Mouse (Mus musculus): Measurements from ENCODE around the gene Cd5.

Cd5 gene

GRCm38 (mm10) chr19:10738811-10739210, at the start of gene Cd5:
Cd5 (minus strand) TSS chr19:10739002.
- DNase-seq (ENCODE audit: low spot score), result no peak

DNA sequence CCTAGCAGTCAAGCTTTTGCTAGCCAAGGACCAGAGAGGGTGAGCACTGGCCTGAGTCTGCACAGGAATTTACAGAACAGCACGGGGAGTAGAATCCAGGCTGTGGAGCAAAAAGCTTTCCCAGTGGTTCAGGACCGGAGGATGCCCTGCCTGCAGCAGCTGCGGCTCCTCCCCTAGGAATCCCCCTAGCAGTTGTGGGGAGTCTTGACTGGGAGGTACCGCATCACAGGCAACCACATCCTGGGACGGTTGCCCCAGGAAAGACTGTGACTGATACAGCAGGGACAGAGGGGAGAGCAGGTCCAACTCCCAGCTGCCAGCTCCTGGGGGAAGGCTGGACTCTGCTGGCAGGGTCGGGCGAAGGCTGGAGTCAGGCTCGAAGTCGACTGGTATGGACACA, 49.4 kb upstream of the Cd5 start:
- no peak for DNase-seq (ENCODE audit: low spot score)

GRCm38 (mm10) chr19:10787406-10787805, 48.6 kb upstream of the Cd5 start:
- no peak for DNase-seq (ENCODE audit: low spot score)

DNA sequence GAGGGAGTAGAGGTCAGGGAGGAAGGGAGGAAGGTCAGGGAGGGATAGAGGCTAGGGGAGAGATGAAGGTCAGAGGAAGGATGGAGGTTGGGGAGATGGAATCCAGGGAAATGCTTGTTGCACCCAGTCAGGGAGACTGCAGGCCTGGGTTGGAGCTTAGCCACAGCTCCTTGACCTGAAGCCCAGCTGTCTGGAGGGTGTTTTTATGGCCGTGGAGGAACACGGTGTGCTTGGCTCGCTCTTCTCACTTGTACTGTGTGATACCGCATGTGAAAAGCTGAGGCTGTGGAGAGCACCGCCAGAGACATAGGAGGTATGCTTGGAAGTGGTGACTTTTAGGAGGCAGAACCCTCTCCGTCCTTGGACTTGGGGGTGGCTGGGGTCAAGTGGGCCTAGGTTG, 48.0 kb upstream of the Cd5 start:
- DNase-seq (ENCODE audit: low spot score), result no peak

DNA sequence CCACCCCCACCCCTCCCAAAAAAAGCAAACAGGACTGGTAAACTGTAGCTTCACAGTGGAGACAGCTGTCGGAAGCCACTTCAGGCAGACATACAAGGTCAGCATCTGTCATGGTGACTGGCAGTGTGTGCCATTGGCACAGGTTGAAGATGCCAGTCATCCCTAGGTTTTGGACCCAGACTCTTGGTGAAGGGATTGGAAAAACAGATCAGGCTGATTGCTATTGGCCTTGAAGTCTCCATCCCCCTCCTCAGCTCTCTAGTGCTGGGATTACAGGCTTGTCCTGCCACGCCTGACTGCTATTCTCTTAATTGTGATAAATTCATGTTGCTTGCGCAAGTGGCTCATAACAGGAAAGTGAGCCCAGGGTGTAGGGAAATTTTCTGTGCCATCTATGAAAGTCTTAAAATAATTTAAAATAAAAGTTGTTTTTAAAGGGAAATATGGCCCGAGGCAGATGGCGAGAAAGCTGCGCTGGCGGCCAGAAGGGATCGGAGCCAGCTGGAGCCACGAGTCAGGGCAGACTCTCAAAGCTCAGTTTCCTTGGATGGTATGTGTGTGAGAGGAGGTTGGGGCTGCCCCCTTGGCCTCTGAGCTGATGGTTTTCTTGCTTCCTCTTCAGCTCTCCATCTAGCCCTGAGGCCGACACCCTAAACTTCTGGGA, 46.1 kb upstream of the Cd5 start:
- DNase-seq (ENCODE audit: low spot score), result no peak

DNA sequence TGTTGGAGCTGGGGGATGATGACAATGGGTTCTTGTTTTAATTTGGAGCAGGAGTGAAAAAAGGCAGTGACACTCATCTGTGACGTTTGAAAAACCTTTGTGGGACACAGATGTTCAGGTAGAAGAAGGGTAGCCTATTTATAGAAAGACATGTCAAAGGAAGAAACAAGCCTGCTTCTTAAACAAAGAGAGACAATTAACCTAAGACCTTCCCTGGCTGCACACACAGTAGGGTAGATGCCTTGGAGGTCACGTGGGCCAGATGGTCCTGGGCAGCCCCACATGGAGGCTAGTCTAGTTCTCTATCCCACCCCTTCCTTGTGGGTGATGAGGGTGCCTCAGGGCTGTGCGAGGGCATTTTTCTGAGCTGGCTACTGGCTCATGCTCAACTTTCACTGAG, 45.3 kb upstream of the Cd5 start:
- DNase-seq (ENCODE audit: low spot score), result no peak

GRCm38 (mm10) chr19:10783168-10783567, 44.4 kb upstream of the Cd5 start:
- no peak for DNase-seq (ENCODE audit: low spot score)

- no peak for DNase-seq (ENCODE audit: low spot score)
Measured at GRCm38 (mm10) chr19:10781641-10782040, 42.8 kb upstream of the Cd5 start.

- DNase-seq (ENCODE audit: low spot score), result no peak
Measured at GRCm38 (mm10) chr19:10776906-10777305, 38.1 kb upstream of the Cd5 start.

DNA sequence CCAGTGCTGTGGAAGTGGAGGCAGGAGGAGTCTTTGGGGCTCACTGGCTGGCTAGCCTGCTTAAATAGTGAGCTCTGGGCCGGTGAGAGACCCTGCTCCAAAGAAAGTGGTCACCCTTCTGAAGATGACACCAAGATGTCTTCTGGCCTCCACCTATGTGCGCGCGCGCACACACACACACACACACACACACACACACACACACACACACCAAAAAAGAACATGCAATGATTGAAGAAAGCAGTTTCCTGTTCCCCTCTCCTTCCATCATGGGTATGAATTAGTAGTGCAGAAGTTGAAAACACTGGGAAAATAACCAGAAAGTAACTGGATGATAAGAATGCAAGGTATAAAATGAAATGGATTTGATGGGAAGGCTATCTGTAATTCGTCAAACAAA, 35.3 kb upstream of the Cd5 start:
- no peak for DNase-seq (ENCODE audit: low spot score)

DNA sequence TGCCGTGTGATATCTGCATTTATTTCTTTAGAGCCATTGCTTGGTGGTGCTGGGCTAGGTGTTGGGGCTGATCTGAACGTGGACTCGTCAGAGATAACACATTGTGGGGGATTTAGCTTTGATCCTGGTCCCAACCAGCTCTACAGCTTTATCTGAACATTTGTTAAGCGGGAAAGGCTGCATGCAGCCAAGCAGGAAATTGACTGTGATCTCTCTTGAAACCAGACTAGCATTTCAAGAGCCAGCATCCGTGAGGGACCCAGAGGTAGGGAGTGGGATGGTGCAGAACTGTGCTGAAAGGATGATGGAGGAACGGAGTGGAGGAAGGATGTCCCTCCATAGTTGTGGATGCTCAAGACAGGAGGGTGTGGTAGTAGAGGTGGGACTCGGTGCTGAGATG, 34.6 kb upstream of the Cd5 start:
- DNase-seq (ENCODE audit: low spot score), result no peak

GRCm38 (mm10) chr19:10772866-10773265, 34.1 kb upstream of the Cd5 start:
- no peak for DNase-seq (ENCODE audit: low spot score)

- no peak for DNase-seq (ENCODE audit: low spot score)
Measured at GRCm38 (mm10) chr19:10771995-10772394, 33.2 kb upstream of the Cd5 start.

GRCm38 (mm10) chr19:10769429-10770195, 30.8 kb upstream of the Cd5 start:
- peak; percentile 9 for DNase-seq (ENCODE audit: low spot score)

GRCm38 (mm10) chr19:10768694-10769428, 30.1 kb upstream of the Cd5 start:
- no peak for DNase-seq (ENCODE audit: low spot score)

- DNase-seq (ENCODE audit: low spot score), result no peak
Measured at GRCm38 (mm10) chr19:10767631-10768030, 28.8 kb upstream of the Cd5 start.

- DNase-seq (ENCODE audit: low spot score), result no peak
Measured at GRCm38 (mm10) chr19:10763381-10764031, 24.7 kb upstream of the Cd5 start.

DNA sequence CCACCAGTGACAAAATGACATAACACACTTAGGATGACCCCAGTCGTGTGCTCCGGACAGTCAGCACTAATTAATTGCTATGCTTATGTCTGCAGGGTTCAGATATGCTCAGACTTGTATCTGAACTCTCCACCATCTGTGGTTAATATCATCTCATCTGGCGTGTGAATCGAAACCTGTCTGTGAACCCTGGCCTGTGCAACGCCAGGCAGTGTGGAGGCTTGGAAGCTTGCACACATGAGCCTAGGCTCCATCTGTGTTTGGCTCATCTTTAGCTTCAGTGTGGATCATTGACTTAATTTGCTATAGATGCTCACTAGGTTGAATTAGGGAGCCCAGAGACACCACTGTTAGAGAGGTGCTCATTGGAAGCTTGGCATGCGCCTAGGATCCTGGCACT, 23.7 kb upstream of the Cd5 start:
- no peak for DNase-seq (ENCODE audit: low spot score)

- no peak for DNase-seq (ENCODE audit: low spot score)
Measured at GRCm38 (mm10) chr19:10761794-10762415, 23.1 kb upstream of the Cd5 start.

DNA sequence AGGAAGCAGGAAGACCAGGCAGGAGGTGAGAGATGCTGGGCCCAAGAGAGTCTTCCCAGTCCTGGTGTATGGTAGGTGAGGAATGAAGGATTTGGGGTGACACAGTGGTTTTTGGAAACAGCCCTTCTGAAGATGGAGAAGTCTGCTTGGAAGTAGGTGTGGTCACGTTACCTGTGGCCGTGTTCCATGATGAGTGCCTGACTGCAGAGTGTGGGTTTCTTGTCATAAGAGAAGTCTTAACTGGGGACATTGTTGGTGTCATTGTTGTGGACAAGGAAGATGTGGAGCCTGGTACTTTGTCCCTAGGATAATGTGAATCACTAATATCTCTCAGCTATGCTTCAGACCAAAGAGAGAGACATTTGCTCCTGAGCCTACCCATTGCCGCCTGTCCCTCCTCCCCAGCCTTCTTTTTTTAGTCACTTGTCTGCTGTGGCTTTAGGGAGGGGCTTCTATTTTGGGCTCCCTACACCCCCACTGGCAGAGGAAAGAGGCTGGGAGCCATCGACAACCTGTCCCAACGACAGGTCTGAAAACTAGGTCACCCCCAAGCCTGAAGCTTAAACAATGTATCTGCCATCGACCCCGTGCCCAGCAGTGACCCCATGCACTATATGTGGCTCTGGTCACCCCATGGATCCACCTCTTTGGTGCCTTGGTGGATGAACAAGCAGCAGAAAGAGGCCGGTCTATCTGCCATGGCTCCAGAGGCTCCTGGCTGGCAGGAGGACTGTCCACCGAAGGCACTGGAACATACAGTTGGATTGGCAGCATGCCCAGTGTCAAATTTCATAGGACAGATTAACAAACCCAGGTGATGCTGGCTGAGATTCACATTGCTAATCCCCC, 21.4 kb upstream of the Cd5 start:
- DNase-seq (ENCODE audit: low spot score), result no peak

DNA sequence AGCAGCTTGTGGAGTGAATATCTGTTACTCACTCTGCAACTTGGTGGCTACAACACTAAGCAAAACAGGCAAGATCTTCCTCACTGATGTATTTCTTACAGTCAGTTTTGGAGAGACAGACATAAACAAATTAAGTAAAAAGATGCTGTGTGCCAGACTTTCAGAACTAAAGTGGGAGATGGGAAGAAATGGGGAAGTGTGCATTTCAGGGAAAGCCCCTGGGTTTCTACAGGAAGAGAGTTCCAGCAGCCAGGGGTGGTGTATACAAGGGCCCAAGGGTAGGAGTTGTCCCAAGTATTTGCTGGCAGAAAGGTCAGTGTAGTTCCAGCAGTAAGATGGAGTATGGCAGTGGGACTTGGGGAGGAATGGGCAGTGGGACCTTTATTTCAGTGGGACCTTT, 20.7 kb upstream of the Cd5 start:
- DNase-seq (ENCODE audit: low spot score), result no peak
